Mouse (Mus musculus) thymus, adult 2 months (tissue): Measurements from ENCODE around the gene Gm35549.

Experiments used
- CTCF ChIP-seq: fragments of 200-500 bp; IDR thresholded peaks from 2 replicates; pipeline ENCODE4 v1.5.1; 2012; ENCODE audit warnings: mild to moderate bottlenecking, control low read depth, low read length, moderate library complexity, borderline replicate concordance; ENCODE audit not compliant: control insufficient read depth, poor library complexity, insufficient read depth; ENCODE audit errors: extremely low read depth
- POLR2A ChIP-seq: fragments of 200-500 bp; IDR thresholded peaks from 2 replicates; pipeline ENCODE4 v1.6.1; 2012; ENCODE audit warnings: mild to moderate bottlenecking, low read length, control low read depth, moderate library complexity; ENCODE audit not compliant: control insufficient read depth, poor library complexity, insufficient read depth; ENCODE audit errors: extremely low read depth

GRCm38 (mm10) chr9:122854526-122854925 lies 10.7 kb upstream of the Gm35549 start:
- TF ChIP-seq POLR2A (no peak), CTCF (no peak)
